13 mouse cellular contexts compared by ENCODE assay signal in genomic region chr14:59801961-59802599, GRCm38 (mm10).
DNase-seq lines count a peak whose midpoint lies in the region; ATAC-seq and TF ChIP-seq lines count a peak whose summit lies in the region.
"Had no signal": no experiment of that assay in that cellular context is flagged by ENCODE, and none has a peak within 500 bp of the region (broad histone marks: within the 10 kb centered on the region; RNA-seq: fewer than 3 reads in every experiment).

No protein-coding gene starts in this region.

- peaks cover 5% of the 10 kb centered on the region; the same call in 1 of the 2 replicates for H3K9me3 ChIP-seq in embryonic facial prominence, embryonic 14.5 days (ENCODE audit: control insufficient read depth, low read length)
- H3K9me3 ChIP-seq in neural tube, embryonic 11.5 days (ENCODE audit: control insufficient read depth, low read length): no peaks in the 10 kb centered on the region
- H3K9me3 ChIP-seq: heart, embryonic 12.5 days; hindbrain, embryonic 15.5 days had no signal

- no peaks in the 10 kb centered on the region for H3K4me1 ChIP-seq in kidney, adult 2 months (ENCODE audit: control insufficient read depth, insufficient read depth, low read length)
- H3K4me1 ChIP-seq in embryonic facial prominence, embryonic 14.5 days (ENCODE audit: control insufficient read depth, insufficient read depth, low read length): peaks cover 17% of the 10 kb centered on the region; the same call in 1 of the 2 replicates
- H3K4me1 ChIP-seq in neural tube, embryonic 11.5 days (ENCODE audit: control insufficient read depth, insufficient read depth, low read length): no peaks in the 10 kb centered on the region
- H3K4me1 ChIP-seq: megakaryocyte, embryonic 14.5 days had no signal

- no peak for ATAC-seq in embryonic facial prominence, embryonic 14.5 days (ENCODE audit: low read depth)
- no peak for ATAC-seq in neural tube, embryonic 11.5 days (ENCODE audit: insufficient read depth, low FRiP score, low TSS enrichment)

- TF ChIP-seq CTCF in kidney, adult 2 months (conservative IDR thresholded peaks at IDR 0.05; ENCODE audit: insufficient read depth, insufficient read length, low read depth, low read length): no peak

- no peaks in the 10 kb centered on the region; the same call in 1 of the 2 replicates for H3K27me3 ChIP-seq in kidney, adult 2 months (replicated peaks; ENCODE audit: control insufficient read depth, insufficient read depth, low read length)
- H3K27me3 ChIP-seq in embryonic facial prominence, embryonic 14.5 days (replicated peaks; ENCODE audit: control insufficient read depth, insufficient read depth, low read length): no peaks in the 10 kb centered on the region
- H3K27me3 ChIP-seq in neural tube, embryonic 11.5 days (ENCODE audit: control insufficient read depth, insufficient read depth, low read length): no peaks in the 10 kb centered on the region
- H3K27me3 ChIP-seq: heart, embryonic 12.5 days; hindbrain, embryonic 15.5 days; megakaryocyte, embryonic 14.5 days had no signal

- H3K36me3 ChIP-seq in kidney, adult 2 months (ENCODE audit: control insufficient read depth, insufficient read depth, low read length): no peaks in the 10 kb centered on the region
- H3K36me3 ChIP-seq in embryonic facial prominence, embryonic 14.5 days (ENCODE audit: control insufficient read depth, insufficient read depth, low read length): no peaks in the 10 kb centered on the region
- no peaks in the 10 kb centered on the region for H3K36me3 ChIP-seq in neural tube, embryonic 11.5 days (ENCODE audit: control insufficient read depth, insufficient read depth, low read length)
- H3K36me3 ChIP-seq: heart, embryonic 12.5 days; hindbrain, embryonic 15.5 days had no signal

- H3K4me2 ChIP-seq in embryonic facial prominence, embryonic 14.5 days (ENCODE audit: low read depth, low read length): no peak overlapping the region
- H3K4me2 ChIP-seq in neural tube, embryonic 11.5 days (ENCODE audit: low read depth): no peak overlapping the region
- H3K4me2 ChIP-seq: heart, embryonic 12.5 days; hindbrain, embryonic 15.5 days had no signal

- H3K9ac ChIP-seq in embryonic facial prominence, embryonic 14.5 days (ENCODE audit: low read depth, low read length): no peak overlapping the region
- no peak overlapping the region for H3K9ac ChIP-seq in neural tube, embryonic 11.5 days (ENCODE audit: low read length)
- H3K9ac ChIP-seq: heart, embryonic 12.5 days; hindbrain, embryonic 15.5 days had no signal

- DNase-seq in kidney, adult 2 months: peak; percentile 4
- DNase-seq in kidney, adult 9 months: no peak
- DNase-seq in embryonic facial prominence, embryonic 14.5 days (ENCODE audit: low spot score): peak; percentile 45
- peak; percentile 72 for DNase-seq in kidney, postnatal 14 days
- DNase-seq in neural tube, embryonic 11.5 days (ENCODE audit: low spot score): peak; percentile 28
- no peak for DNase-seq in cerebellum, postnatal 25 days
- no peak for DNase-seq in thymus, adult 18-20 months
- DNase-seq: liver; thymus, postnatal 36 days had no signal

- 77% methylated on average over 8 of the region's 8 CpGs for WGBS in kidney, adult 2 months
- 49% methylated on average over 8 of the region's 8 CpGs for WGBS in embryonic facial prominence, embryonic 14.5 days
- 59% methylated on average over 8 of the region's 8 CpGs for WGBS in neural tube, embryonic 11.5 days

- no peak overlapping the region for H3K27ac ChIP-seq in kidney, adult 2 months (ENCODE audit: insufficient read depth, low read depth, low read length)
- H3K27ac ChIP-seq in embryonic facial prominence, embryonic 14.5 days (replicated peaks; ENCODE audit: low read depth, low read length): no peak overlapping the region
- no peak overlapping the region for H3K27ac ChIP-seq in neural tube, embryonic 11.5 days (ENCODE audit: low read depth, low read length)
- H3K27ac ChIP-seq: hindbrain, embryonic 15.5 days had no signal

- no peak overlapping the region for H3K4me3 ChIP-seq in kidney, adult 2 months (ENCODE audit: insufficient read depth, low read depth, low read length)
- no peak overlapping the region for H3K4me3 ChIP-seq in embryonic facial prominence, embryonic 14.5 days (ENCODE audit: low read depth, low read length)
- H3K4me3 ChIP-seq in neural tube, embryonic 11.5 days (ENCODE audit: low read depth, low read length): no peak overlapping the region
- H3K4me3 ChIP-seq: heart, embryonic 12.5 days; hindbrain, embryonic 15.5 days; megakaryocyte, embryonic 14.5 days; myocyte had no signal

- TF ChIP-seq POLR2A in kidney, adult 2 months (IDR thresholded peaks at IDR 0.05; ENCODE audit: low read depth, low read length): no peak

Comparison
In these comparisons a context has a peak if more than half of its experiments do, and no peak if none do; other contexts are left out.
1. DNase-seq: peak in kidney, adult 2 months (single experiment), embryonic facial prominence, embryonic 14.5 days (single experiment), kidney, postnatal 14 days (single experiment) and neural tube, embryonic 11.5 days (single experiment); none in kidney, adult 9 months (single experiment), cerebellum, postnatal 25 days (0 of 2) and thymus, adult 18-20 months (0 of 2).